Mouse (Mus musculus) heart, postnatal 36 days (tissue): ENCODE data around the gene Rfpl4. TPM values are rescaled to one million over a fixed set of nuclear protein-coding genes. Genes with fewer than 3 reads are reported as not detected.
"Not testable (repeated sequence)": the region's sequence is repeated elsewhere in the genome, so short reads cannot be mapped to it uniquely, and the experiment has no call there.

Source experiments
- DNase-seq, 2 experiments: peaks; one replicate each; pipeline ENCODE4 v3.0.0; 2021 to 2022
- intact Hi-C: fragments of 180-260 bp; cut with DNase I; formaldehyde crosslinking; loops from one replicate; pipeline ENCODE4 v1.15.1; 2025
- microRNA-seq, 2 experiments: library from miRNA; unstranded; fragments of <30 nt; microRNA quantifications; one replicate each; pipeline ENCODE4 v1.2.0; 2021; ENCODE audit warnings: borderline number of aligned reads in 2 of 2
- total RNA-seq, 2 experiments: library from RNA; stranded (reverse); gene quantifications; 2 replicates each; pipeline ENCODE4 v1.2.3; 2021

Rfpl4 gene
- total RNA-seq, 2 experiments from 2014 or later, result not detected

- intact Hi-C loops, result loop anchor here (5.0 kb wide), 1 partner anchor 45 kb away; the partner anchor contains the start of gene Rasl2-9
- no peak for DNase-seq
These were observed 34.8 kb downstream of the Rfpl4 start for GRCm38 (mm10) chr7:5081939-5082338.

GRCm38 (mm10) chr7:5081241-5081640 lies 35.5 kb downstream of the Rfpl4 start:
- intact Hi-C loops, result loop anchor here (5.0 kb wide), 1 partner anchor 46 kb away; the partner anchor contains the start of gene Rasl2-9
- no peak for DNase-seq

- intact Hi-C loops, result loop anchor here (5.0 kb wide), 1 partner anchor 46 kb away; the partner anchor contains the start of gene Rasl2-9
- DNase-seq, result no peak
These were observed 35.9 kb downstream of the Rfpl4 start for GRCm38 (mm10) chr7:5080815-5081214.

DNA sequence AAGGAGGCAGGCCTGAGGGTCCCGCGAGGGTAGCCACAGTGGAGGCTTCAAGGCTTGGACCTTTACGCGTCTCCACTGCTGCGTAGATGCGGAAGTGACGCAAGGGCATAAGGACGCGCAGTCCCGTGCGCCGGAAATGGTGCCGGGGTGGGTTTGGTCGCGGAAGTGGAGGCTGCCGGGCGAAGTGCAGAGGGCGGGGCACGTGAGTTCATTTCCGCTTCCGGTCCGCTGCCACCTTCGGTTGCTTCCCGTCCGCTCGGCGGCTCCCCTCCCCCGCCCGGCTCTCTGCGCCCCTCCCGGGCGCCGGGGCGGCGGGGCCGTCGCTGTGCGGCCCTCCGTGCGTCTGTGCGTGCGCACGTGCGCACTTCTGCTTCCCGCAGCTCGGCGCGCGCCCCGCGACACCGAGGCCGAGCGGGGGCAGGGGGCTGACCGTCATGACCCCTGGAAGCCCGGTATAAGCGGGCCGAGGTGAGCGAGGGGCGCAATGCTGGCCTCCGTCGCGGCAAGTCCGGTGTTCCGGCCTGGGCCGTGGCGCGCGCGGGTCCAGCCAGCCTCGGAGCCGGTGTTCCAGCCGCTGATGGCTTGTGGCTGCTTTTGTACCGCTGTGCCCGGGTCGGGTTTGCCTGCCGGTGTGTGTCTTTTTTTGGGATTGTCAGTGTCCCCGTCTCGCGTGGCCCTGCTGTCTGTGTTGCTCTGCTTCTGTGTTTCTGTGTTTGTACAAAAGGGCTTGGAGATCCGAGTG lies 36.6 kb downstream of the Rfpl4 start, which contains the start of gene Epn1:
TSS of gene Epn1 (plus strand) at position 226 of the 742 bp plus-strand sequence.
- intact Hi-C loops, result loop anchor here (5.0 kb wide), 1 partner anchor 47 kb away; the partner anchor contains the start of gene Rasl2-9
- DNase-seq, result peak; percentile 95 to 97

GRCm38 (mm10) chr7:5079365-5080009 lies 37.3 kb downstream of the Rfpl4 start:
- intact Hi-C loops, result loop anchor here (5.0 kb wide), 1 partner anchor 48 kb away; the partner anchor contains the start of gene Rasl2-9
- DNase-seq, result not testable (repeated sequence)

DNA sequence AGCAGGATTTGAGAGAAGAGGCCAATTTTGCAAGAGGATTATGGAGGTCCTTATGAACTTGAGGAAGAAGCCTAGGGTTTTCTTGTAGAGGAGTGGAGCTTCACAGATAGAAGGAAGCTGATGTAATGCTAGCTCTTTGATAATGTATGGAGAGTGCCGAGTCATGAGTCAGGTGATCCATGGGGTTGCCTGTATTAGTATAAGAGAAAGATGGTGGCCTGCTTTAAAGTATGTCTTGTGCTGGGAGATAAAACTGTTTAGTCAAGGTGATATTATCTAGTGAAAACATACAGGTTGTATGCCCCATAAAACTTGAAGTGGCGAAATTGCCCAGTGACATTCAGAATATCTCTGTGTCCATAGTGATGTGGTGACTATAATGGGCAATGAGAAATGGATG lies 39.8 kb downstream of the Rfpl4 start:
- DNase-seq, result no peak
- intact Hi-C loops, result loop anchor here (1.0 kb wide), 1 partner anchor 14 kb away; no protein-coding TSS in a partner anchor

DNA sequence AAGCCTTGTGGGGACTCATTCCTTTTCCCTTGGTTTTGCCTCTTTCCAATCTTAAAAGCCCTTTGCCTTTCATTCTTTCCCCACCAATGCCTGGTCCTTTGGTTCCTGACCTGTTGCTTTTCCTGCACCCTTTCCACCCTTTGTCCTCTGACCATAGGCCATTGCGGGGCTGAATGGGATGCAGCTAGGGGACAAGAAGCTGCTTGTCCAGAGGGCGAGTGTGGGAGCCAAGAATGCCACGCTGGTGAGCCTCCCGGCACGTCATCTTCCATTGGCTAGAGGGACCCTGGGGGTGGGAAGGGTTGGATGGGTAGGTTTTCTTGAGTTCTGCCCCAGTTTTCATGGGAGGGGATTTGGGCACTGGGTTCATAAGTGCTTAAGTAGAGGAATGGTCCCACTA lies 41.8 kb downstream of the Rfpl4 start:
- intact Hi-C loops, result no loop called here
- no peak for DNase-seq

DNA sequence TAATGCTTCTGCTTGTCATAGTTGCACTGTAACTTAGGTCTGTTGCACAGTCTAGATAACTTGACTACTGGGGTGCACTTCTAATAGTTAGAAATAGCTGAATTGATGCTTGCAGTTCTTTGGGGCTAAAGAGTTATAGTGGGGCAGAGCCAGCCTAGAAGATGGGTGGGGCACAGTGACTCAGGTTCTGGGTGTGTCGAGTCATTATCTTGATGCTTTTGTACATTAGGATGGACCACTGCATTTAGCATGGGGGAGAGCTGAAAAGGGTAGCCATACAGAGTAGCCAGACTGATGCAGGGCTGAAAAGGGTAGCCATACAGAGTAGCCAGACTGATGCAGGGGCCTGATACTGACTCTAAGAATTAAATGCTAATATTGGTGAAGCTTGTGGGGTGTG lies 43.2 kb downstream of the Rfpl4 start:
- intact Hi-C loops, result no loop called here
- no peak for DNase-seq

- DNase-seq, result no peak
- intact Hi-C loops, result loop anchor here (5.0 to 10.0 kb wide), 2 partner anchors 62 to 570 kb away; partner anchors contain the start of gene Rasl2-9
These were observed 51.9 kb downstream of the Rfpl4 start for GRCm38 (mm10) chr7:5064886-5065285.

DNA sequence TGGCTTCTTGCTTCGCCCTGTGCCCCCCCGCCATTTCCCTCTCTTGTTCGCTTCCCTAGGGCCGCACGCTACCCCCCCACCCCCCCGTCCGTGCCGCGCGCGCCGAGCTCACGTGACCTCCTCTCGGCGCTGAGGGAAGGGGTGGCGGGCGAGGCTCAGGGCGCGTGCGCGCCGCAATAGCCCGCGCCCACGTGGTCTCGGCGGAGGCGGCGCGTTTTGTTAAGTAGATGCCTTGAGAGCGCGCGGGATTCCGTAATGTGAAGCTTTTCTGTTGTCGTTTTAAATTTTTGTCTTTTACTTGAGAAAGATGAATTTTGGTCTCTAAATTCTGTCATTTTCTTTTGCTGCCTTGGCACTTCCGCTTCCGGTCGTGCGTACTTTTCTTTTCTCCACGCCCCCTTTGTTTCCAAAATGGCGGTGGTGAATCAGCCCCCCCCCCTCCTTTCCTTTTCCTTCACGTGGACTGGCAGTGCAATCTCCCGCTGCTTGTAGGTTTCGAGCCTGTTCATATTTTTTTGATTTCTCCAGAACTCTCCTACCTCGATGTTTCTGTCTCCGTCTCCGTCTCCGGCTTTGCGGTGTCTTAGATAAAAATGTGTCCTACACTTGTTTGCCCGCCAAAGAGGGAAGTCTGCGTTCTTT lies 54.3 kb downstream of the Rfpl4 start:
- intact Hi-C loops, result loop anchor here (1.0 to 10.0 kb wide), 3 partner anchors 15 to 568 kb away; partner anchors contain the start of gene Rasl2-9
- no peak for DNase-seq

DNA sequence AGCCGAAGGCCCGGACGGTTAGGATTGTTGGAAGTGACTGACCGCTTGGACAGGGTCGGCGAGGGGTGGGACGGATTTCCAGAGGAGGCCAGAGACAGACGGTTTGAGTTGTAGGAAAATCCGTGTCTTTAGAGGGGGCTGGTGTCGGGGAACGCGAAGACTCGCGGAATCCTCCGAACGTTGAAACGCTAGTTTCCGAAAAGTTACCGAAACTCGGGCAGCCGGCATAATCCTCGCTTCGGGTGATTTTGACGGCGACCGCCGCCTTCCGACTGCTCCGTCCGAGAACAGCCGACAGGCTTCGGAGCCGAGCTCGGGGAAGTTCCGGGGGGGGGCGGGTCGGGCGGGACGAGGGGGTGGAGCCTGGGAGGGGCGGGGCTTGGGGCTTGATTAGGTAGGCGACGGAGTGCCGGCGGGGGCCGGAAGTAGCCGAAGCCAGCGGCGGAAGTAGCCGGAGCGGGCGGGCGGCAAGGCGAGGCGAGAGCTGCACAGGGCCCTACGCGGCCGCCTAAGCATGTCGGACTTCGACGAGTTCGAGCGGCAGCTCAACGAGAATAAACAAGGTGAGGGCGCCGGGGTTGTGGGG lies 54.9 kb downstream of the Rfpl4 start, which contains the start of gene U2af2:
TSS of gene U2af2 (plus strand) at position 370 of the 586 bp plus-strand sequence.
- peak; percentile 93 to 95 for DNase-seq
- intact Hi-C loops, result loop anchor here (2.0 to 10.0 kb wide), 3 partner anchors 45 to 567 kb away; partner anchors contain the start of gene Rasl2-9

DNA sequence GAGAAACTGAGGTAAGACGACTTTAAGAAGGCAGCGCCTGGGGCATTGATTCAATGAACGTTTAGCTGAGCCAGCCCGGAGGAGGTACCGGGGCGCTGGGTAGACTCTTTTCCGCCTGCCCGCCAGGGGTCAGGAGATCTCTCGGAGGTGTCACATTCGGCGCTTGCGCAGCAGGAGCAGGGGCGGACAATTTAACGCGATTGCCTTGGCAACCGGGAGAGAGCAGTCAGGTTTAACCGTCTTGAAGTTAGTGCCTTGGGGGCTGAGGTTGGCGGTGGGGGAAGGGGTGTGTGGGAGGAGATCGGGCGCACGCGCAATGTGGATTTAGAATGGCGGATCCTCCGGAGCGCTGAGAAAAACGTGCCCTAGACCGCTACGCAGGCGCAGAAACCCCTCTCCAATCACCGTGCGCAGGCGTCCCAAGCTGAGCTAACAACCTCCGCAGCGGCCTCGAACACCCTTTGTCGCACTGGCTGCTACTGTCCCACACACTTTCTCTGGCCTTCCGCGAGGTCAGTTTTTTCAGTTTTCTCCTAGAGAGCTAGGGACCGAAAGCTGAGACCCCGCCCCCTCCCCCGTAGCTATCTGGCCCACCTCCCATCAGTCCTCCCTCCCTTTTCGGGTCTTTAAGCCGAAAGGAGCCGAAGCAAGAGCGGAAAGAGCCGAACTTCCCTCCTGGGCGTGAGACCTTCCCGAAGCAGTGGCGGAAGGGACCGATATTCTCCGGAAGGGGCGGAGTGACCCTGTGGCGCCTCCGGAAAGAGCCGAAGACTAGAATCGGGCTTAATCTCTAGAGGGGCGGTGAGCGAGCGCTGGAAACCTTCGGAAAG lies 55.6 kb downstream of the Rfpl4 start:
- intact Hi-C loops, result loop anchor here (2.0 to 10.0 kb wide), 3 partner anchors 44 to 566 kb away; partner anchors contain the start of gene Rasl2-9
- DNase-seq, result peak; percentile 98 to 99

DNA sequence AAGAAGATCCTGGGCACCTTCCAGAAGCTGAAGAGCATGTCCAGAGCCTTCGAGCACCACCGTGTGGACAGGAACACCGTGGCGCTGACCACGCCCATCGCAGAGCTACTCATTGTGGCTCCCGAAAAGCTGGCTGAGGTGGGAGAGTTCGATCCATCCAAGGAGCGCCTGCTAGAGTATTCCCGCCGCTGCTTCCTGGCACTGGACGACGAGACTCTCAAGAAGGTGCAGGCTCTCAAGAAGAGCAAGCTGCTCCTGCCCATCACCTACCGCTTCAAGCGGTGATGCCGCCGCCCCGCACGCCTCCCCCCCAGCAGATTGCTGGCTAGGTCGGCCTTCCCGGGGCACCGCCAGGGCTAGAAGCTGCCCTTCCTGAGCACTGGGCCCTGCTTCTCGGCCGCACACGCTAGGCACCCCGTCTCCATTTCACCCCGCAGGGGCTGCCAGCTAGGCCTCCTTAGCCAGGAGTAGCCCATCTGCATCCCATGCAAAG lies 56.5 kb downstream of the Rfpl4 start:
- intact Hi-C loops, result loop anchor here (2.0 to 10.0 kb wide), 3 partner anchors 43 to 565 kb away; partner anchors contain the start of gene Rasl2-9
- peak; percentile 70 to 72 for DNase-seq

Small RNA genes within 50 kb of the gene (microRNA-seq; reads per million reads assigned to microRNA genes)
- 0 reads per million in 2 experiments for gene Gm26217

Other genes with a start within 250 kb of the Rfpl4 start
- 1 to 10 TPM; 3.9 to 4.6 TPM for gene Isoc2b, start 246.7 kb downstream of the Rfpl4 start, total RNA-seq
- 10 to 100 TPM; 45.4 to 48.8 TPM for gene Isoc2a, start 239.8 kb downstream of the Rfpl4 start, total RNA-seq
- gene Gm36210, start 210.4 kb downstream of the Rfpl4 start, total RNA-seq, result not detected
- 1 to 10 TPM; 7.2 to 9.2 TPM for gene Zfp628, start 201.7 kb downstream of the Rfpl4 start, total RNA-seq
- 1 to 10 TPM; 4.3 to 5.1 TPM for gene Nat14, start 194.9 kb downstream of the Rfpl4 start, total RNA-seq
- gene Ssc5d, start 191.2 kb downstream of the Rfpl4 start, total RNA-seq, result 1 to 10 TPM; 3.9 to 4.1 TPM
- 10 to 100 TPM; 26.5 to 34.0 TPM for gene Sbk2, start 152.5 kb downstream of the Rfpl4 start, total RNA-seq
- gene Sbk3, start 145.8 kb downstream of the Rfpl4 start, total RNA-seq, result 10 to 100 TPM; 31.5 to 45.5 TPM
- gene Zfp579, start 120.8 kb downstream of the Rfpl4 start, total RNA-seq, result 10 to 100 TPM; 14.2 to 16.4 TPM
- gene Zfp524, start 102.5 kb downstream of the Rfpl4 start, total RNA-seq, result 10 to 100 TPM in 1 of 2 experiments, 1 to 10 TPM in 1; 9.7 to 10.4 TPM
- 10 to 100 TPM; 17.0 to 21.6 TPM for gene Fiz1, start 102.3 kb downstream of the Rfpl4 start, total RNA-seq
- not detected for gene Gm44973, start 101.5 kb downstream of the Rfpl4 start, total RNA-seq
- gene Zfp865, start 96.6 kb downstream of the Rfpl4 start, total RNA-seq, result 10 to 100 TPM; 14.1 to 14.9 TPM
- gene Ccdc106, start 96.4 kb downstream of the Rfpl4 start, total RNA-seq, result not detected
- gene 4632433K11Rik, start 82.8 kb downstream of the Rfpl4 start, total RNA-seq, result not detected
- 1 to 10 TPM; 5.2 to 6.1 TPM for gene Zfp784, start 78.5 kb downstream of the Rfpl4 start, total RNA-seq
- 1 to 10 TPM; 5.6 to 5.7 TPM for gene Zfp580, start 65.4 kb downstream of the Rfpl4 start, total RNA-seq
- gene U2af2, start 54.8 kb downstream of the Rfpl4 start, total RNA-seq, result 10 to 100 TPM; 62.4 to 70.8 TPM
- 100 to 1,000 TPM; 176 to 184 TPM for gene Epn1, start 36.7 kb downstream of the Rfpl4 start, total RNA-seq
- 1 to 10 TPM; 6.2 to 6.9 TPM for gene Rasl2-9, start 9.0 kb upstream of the Rfpl4 start, total RNA-seq
- not detected for gene Vmn1r55, start 32.7 kb upstream of the Rfpl4 start, total RNA-seq
- gene Vmn1r56, start 79.8 kb upstream of the Rfpl4 start, total RNA-seq, result not detected
- not detected for gene Vmn1r57, start 101.5 kb upstream of the Rfpl4 start, total RNA-seq
- not detected for gene Gm5065, start 233.6 kb upstream of the Rfpl4 start, total RNA-seq
- gene Nlrp2, start 234.1 kb upstream of the Rfpl4 start, total RNA-seq, result not detected